Mouse (Mus musculus) testis, adult 2 months (tissue): ENCODE results near the gene Scnn1a.

Experiments
- CTCF ChIP-seq: fragments of 200-500 bp; IDR thresholded peaks from 2 replicates; pipeline ENCODE4 v1.5.1; 2012; ENCODE audit warnings: low read depth, mild to moderate bottlenecking, inconsistent platforms, low read length, moderate library complexity; ENCODE audit not compliant: control insufficient read depth, insufficient read depth, insufficient replicate concordance
- POLR2A ChIP-seq: fragments of 200-500 bp; IDR thresholded peaks from 2 replicates; pipeline ENCODE4 v1.6.1; 2012; ENCODE audit warnings: low read depth, mild to moderate bottlenecking, inconsistent platforms, low read length, moderate library complexity; ENCODE audit not compliant: control insufficient read depth

DNA sequence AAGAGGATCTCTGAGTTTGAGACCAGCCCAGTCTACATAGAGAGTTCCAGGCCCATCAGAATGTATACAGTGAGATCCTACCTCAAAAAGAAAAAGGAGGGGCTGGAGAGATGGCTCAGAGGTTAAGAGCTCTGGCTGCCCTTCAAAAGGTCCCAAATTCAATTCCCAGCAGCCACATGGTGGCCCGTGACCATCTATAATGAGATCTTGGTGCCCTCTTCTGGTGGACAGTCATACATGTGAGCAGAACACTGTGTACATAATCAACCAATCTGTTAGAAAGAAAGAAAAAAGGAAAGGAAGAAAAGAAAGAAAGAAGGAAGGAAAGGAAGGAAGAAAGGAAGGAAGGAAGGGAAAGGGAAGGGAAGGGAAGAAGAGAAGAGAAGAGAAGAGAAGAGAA lies 45.7 kb downstream of the Scnn1a start:
- TF ChIP-seq CTCF, result no peak
- no peak for TF ChIP-seq POLR2A
